Mouse (Mus musculus): ENCODE data around the gene Reck.

- no peak for TF ChIP-seq CTCF (IDR thresholded peaks at IDR 0.05; ENCODE audit: low read depth)
- TF ChIP-seq EP300 (optimal IDR thresholded peaks at IDR 0.05), result no peak
These were observed 60.9 kb downstream of the Reck start for GRCm38 (mm10) chr4:43936186-43936585.

Data from stomach, postnatal 0 days (tissue).